ENCODE assay signal across 14 mouse cellular contexts in the genomic region with DNA sequence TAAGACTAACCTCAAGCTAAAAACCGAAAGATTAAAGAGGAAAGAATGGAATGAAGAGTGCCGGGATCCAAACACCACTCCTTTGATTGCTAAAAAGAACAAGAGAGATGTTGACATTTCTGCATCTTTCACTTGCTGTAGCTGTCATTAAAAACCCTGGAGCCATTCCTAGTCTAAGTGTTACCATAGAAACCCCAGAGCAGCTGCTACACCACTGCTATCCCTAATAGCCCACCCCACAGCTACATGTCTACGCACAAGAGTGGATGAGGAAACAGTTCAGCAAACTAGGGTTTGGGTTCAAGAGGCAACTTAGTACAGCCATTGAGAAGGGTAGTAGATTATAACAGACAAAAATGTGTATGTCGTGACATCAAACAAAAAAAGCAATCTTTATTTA. TPM values are rescaled to one million over a fixed set of nuclear protein-coding genes. Genes with fewer than 3 reads are reported as not detected.
DNase-seq lines count a peak whose midpoint lies in the region; ATAC-seq and TF ChIP-seq lines count a peak whose summit lies in the region.
"Had no signal": no experiment of that assay in that cellular context is flagged by ENCODE, and none has a peak within 500 bp of the region (broad histone marks: within the 10 kb centered on the region; RNA-seq: fewer than 3 reads in every experiment).

No protein-coding gene starts in this region.

- DNase-seq in embryonic facial prominence, embryonic 11.5 days (ENCODE audit: low spot score), result peak; percentile 38
- no peak for DNase-seq in embryonic facial prominence, embryonic 10.5 days (ENCODE audit: low spot score)
- peak; percentile 29 for DNase-seq in neural tube, embryonic 11.5 days (ENCODE audit: low spot score)
- DNase-seq in neural tube, embryonic 10.5 days (ENCODE audit: extremely low spot score, low spot score), result no peak
- DNase-seq in hindbrain, postnatal 0 days (ENCODE audit: low spot score), result peak; percentile 46
- no peak for DNase-seq in heart, adult 18-20 months
- no peak for DNase-seq in thymus, postnatal 36 days
- DNase-seq: cerebellum, adult 18-20 months; gastrocnemius, postnatal 14 days; left cerebral cortex, postnatal 4 days; liver, embryonic 13.5 days had no signal

- no peak overlapping the region for H3K4me3 ChIP-seq in embryonic facial prominence, embryonic 11.5 days (ENCODE audit: low read depth, low read length)
- H3K4me3 ChIP-seq in embryonic facial prominence, embryonic 10.5 days, result no peak overlapping the region
- no peak overlapping the region for H3K4me3 ChIP-seq in neural tube, embryonic 11.5 days (ENCODE audit: low read depth, low read length)
- H3K4me3 ChIP-seq in hindbrain, postnatal 0 days (ENCODE audit: low read length), result no peak overlapping the region
- H3K4me3 ChIP-seq in neural tube, embryonic 14.5 days (ENCODE audit: low read depth, low read length), result no peak overlapping the region
- H3K4me3 ChIP-seq: kidney, embryonic 15.5 days; liver, embryonic 13.5 days; stomach, embryonic 15.5 days had no signal

- H3K27me3 ChIP-seq in embryonic facial prominence, embryonic 11.5 days (ENCODE audit: control insufficient read depth, insufficient read depth, low read length), result no peaks in the 10 kb centered on the region
- no peaks in the 10 kb centered on the region for H3K27me3 ChIP-seq in embryonic facial prominence, embryonic 10.5 days (replicated peaks; ENCODE audit: low read depth, poor library complexity, severe bottlenecking)
- H3K27me3 ChIP-seq in neural tube, embryonic 11.5 days (ENCODE audit: control insufficient read depth, insufficient read depth, low read length), result no peaks in the 10 kb centered on the region
- no peaks in the 10 kb centered on the region for H3K27me3 ChIP-seq in hindbrain, postnatal 0 days (ENCODE audit: insufficient read depth, low read length)
- H3K27me3 ChIP-seq in neural tube, embryonic 14.5 days (ENCODE audit: control insufficient read depth, insufficient read depth, low read length), result no peaks in the 10 kb centered on the region
- H3K27me3 ChIP-seq: kidney, embryonic 15.5 days; liver, embryonic 13.5 days; stomach, embryonic 15.5 days had no signal

- no peak for TF ChIP-seq CTCF in hindbrain, postnatal 0 days (IDR thresholded peaks at IDR 0.05; ENCODE audit: low read depth)

- H3K36me3 ChIP-seq in embryonic facial prominence, embryonic 11.5 days (replicated peaks; ENCODE audit: control insufficient read depth, insufficient read depth, low read depth, low read length), result no peaks in the 10 kb centered on the region
- peaks cover 19% of the 10 kb centered on the region for H3K36me3 ChIP-seq in embryonic facial prominence, embryonic 10.5 days (replicated peaks)
- no peaks in the 10 kb centered on the region for H3K36me3 ChIP-seq in neural tube, embryonic 11.5 days (ENCODE audit: control insufficient read depth, insufficient read depth, low read length)
- H3K36me3 ChIP-seq in hindbrain, postnatal 0 days (ENCODE audit: insufficient read depth, low read length), result no peaks in the 10 kb centered on the region
- H3K36me3 ChIP-seq in neural tube, embryonic 14.5 days (ENCODE audit: control insufficient read depth, insufficient read depth, low read length), result no peaks in the 10 kb centered on the region
- H3K36me3 ChIP-seq: stomach, embryonic 15.5 days had no signal

- H3K4me2 ChIP-seq in embryonic facial prominence, embryonic 11.5 days (ENCODE audit: low read depth, low read length), result no peak overlapping the region
- H3K4me2 ChIP-seq in neural tube, embryonic 11.5 days (ENCODE audit: low read depth), result no peak overlapping the region
- no peak overlapping the region for H3K4me2 ChIP-seq in hindbrain, postnatal 0 days (ENCODE audit: low read depth, low read length)
- no peak overlapping the region for H3K4me2 ChIP-seq in neural tube, embryonic 14.5 days (ENCODE audit: low read depth, low read length)
- H3K4me2 ChIP-seq: kidney, embryonic 15.5 days; liver, embryonic 13.5 days; stomach, embryonic 15.5 days had no signal

- no peak overlapping the region for H3K9ac ChIP-seq in embryonic facial prominence, embryonic 11.5 days (replicated peaks; ENCODE audit: low read length)
- no peak overlapping the region for H3K9ac ChIP-seq in neural tube, embryonic 11.5 days (ENCODE audit: low read length)
- H3K9ac ChIP-seq in hindbrain, postnatal 0 days (replicated peaks; ENCODE audit: low read length), result no peak overlapping the region
- no peak overlapping the region for H3K9ac ChIP-seq in neural tube, embryonic 14.5 days (replicated peaks; ENCODE audit: low read depth, low read length)
- H3K9ac ChIP-seq: kidney, embryonic 15.5 days; liver, embryonic 13.5 days; stomach, embryonic 15.5 days had no signal

- H3K4me1 ChIP-seq in embryonic facial prominence, embryonic 11.5 days (ENCODE audit: control insufficient read depth, insufficient read depth, low read length), result no peaks in the 10 kb centered on the region
- H3K4me1 ChIP-seq in embryonic facial prominence, embryonic 10.5 days, result peaks cover 45% of the 10 kb centered on the region
- H3K4me1 ChIP-seq in neural tube, embryonic 11.5 days (ENCODE audit: control insufficient read depth, insufficient read depth, low read length), result peaks cover 13% of the 10 kb centered on the region
- 0 out of 2 replicates have a peak, but pooled peaks cover 4% of the 10 kb centered on the region for H3K4me1 ChIP-seq in hindbrain, postnatal 0 days (ENCODE audit: insufficient read depth, low read length)
- peaks cover 7% of the 10 kb centered on the region; the same call in 1 of the 2 replicates for H3K4me1 ChIP-seq in neural tube, embryonic 14.5 days (ENCODE audit: control insufficient read depth, insufficient read depth, low read length)

- H3K9me3 ChIP-seq in embryonic facial prominence, embryonic 11.5 days (replicated peaks; ENCODE audit: control insufficient read depth, low read length), result no peaks in the 10 kb centered on the region
- H3K9me3 ChIP-seq in embryonic facial prominence, embryonic 10.5 days, result no peaks in the 10 kb centered on the region
- no peaks in the 10 kb centered on the region for H3K9me3 ChIP-seq in neural tube, embryonic 11.5 days (ENCODE audit: control insufficient read depth, low read length)
- H3K9me3 ChIP-seq in hindbrain, postnatal 0 days (ENCODE audit: low read length), result no peaks in the 10 kb centered on the region
- no peaks in the 10 kb centered on the region for H3K9me3 ChIP-seq in neural tube, embryonic 14.5 days (ENCODE audit: control insufficient read depth, low read length)
- H3K9me3 ChIP-seq: kidney, embryonic 15.5 days; liver, embryonic 13.5 days; stomach, embryonic 15.5 days had no signal

- WGBS in embryonic facial prominence, embryonic 11.5 days, result 81% methylated on average over 4 of the region's 4 CpGs
- WGBS in embryonic facial prominence, embryonic 10.5 days, result 82% methylated on average over 4 of the region's 4 CpGs
- WGBS in neural tube, embryonic 11.5 days, result 66% methylated on average over 4 of the region's 4 CpGs
- WGBS in hindbrain, postnatal 0 days, result 43% methylated on average over 4 of the region's 4 CpGs
- WGBS in neural tube, embryonic 14.5 days, result 51% methylated on average over 4 of the region's 4 CpGs

- peak; percentile 67; the same call in 1 of the 2 replicates for ATAC-seq in embryonic facial prominence, embryonic 11.5 days (replicated peaks; ENCODE audit: insufficient number of reproducible peaks, low FRiP score, low TSS enrichment, low read depth)
- ATAC-seq in neural tube, embryonic 11.5 days (ENCODE audit: insufficient read depth, low FRiP score, low TSS enrichment), result peak; percentile 73; the same call in 1 of the 2 replicates
- ATAC-seq in hindbrain, postnatal 0 days, result no peak; the same call in 1 of the 2 replicates
- 0 out of 2 replicates have a peak, but pooled peaks have one; percentile 54 for ATAC-seq in neural tube, embryonic 14.5 days (ENCODE audit: low read depth)

- H3K27ac ChIP-seq in embryonic facial prominence, embryonic 11.5 days (replicated peaks; ENCODE audit: low read depth, low read length), result no peak overlapping the region
- no peak overlapping the region for H3K27ac ChIP-seq in embryonic facial prominence, embryonic 10.5 days (replicated peaks)
- H3K27ac ChIP-seq in neural tube, embryonic 11.5 days (ENCODE audit: low read depth, low read length), result no peak overlapping the region
- no peak overlapping the region for H3K27ac ChIP-seq in hindbrain, postnatal 0 days
- H3K27ac ChIP-seq in neural tube, embryonic 14.5 days (ENCODE audit: low read depth, low read length), result no peak overlapping the region
- H3K27ac ChIP-seq: kidney, embryonic 15.5 days; liver, embryonic 13.5 days; stomach, embryonic 15.5 days had no signal

RNA-seq across cellular contexts. Expression of a gene that starts 8.1 kb away (rescaled TPM):
- polyA plus RNA-seq in embryonic facial prominence, embryonic 11.5 days (2014; fragmentation: Nextera tagmentation; extraction: Ambion mirVana), result 29.6 and 31.1 TPM in 2 replicates
- polyA plus RNA-seq in embryonic facial prominence, embryonic 10.5 days (2016; fragmentation: Nextera tagmentation; extraction: Ambion mirVana), result 52.6 and 54.6 TPM in 2 replicates
- polyA plus RNA-seq in neural tube, embryonic 11.5 days (2014; fragmentation: Nextera tagmentation; extraction: Ambion mirVana), result 28.5 and 31.4 TPM in 2 replicates
- total RNA-seq in hindbrain, postnatal 0 days (2014; rRNA removed), result 26.5 and 33.5 TPM in 2 replicates
- 25.9 and 27.4 TPM in 2 replicates for polyA plus RNA-seq in hindbrain, postnatal 0 days (2015; fragmentation: Nextera tagmentation; extraction: Ambion mirVana)
- polyA plus RNA-seq in neural tube, embryonic 14.5 days (2014; fragmentation: Nextera tagmentation; extraction: Ambion mirVana), result 30.4 and 38.6 TPM in 2 replicates
- total RNA-seq in heart, adult 18-20 months (2021), result 10 to 100 TPM; 20.5 to 21.6 TPM

Comparison
In these comparisons a context has a peak if more than half of its experiments do, and no peak if none do; other contexts are left out.
1. DNase-seq: peak in embryonic facial prominence, embryonic 11.5 days (single experiment), neural tube, embryonic 11.5 days (single experiment) and hindbrain, postnatal 0 days (single experiment); none in embryonic facial prominence, embryonic 10.5 days (single experiment), neural tube, embryonic 10.5 days (single experiment), heart, adult 18-20 months (0 of 2) and thymus, postnatal 36 days (0 of 2).